In genomic region chr2:129226296-129226851, GRCm38 (mm10) we compare ENCODE assay signal across 10 mouse cellular contexts. TPM values are rescaled to one million over a fixed set of nuclear protein-coding genes. Genes with fewer than 3 reads are reported as not detected.
DNase-seq lines count a peak whose midpoint lies in the region; ATAC-seq lines count a peak whose summit lies in the region.
"Had no signal": no experiment of that assay in that cellular context is flagged by ENCODE, and none has a peak within 500 bp of the region (broad histone marks: within the 10 kb centered on the region; RNA-seq: fewer than 3 reads in every experiment).

No protein-coding gene starts in this region.

- H3K36me3 ChIP-seq in midbrain, embryonic 11.5 days (ENCODE audit: control insufficient read depth, insufficient read depth, low read length), result no peaks in the 10 kb centered on the region
- no peaks in the 10 kb centered on the region for H3K36me3 ChIP-seq in midbrain, embryonic 14.5 days (ENCODE audit: control insufficient read depth, insufficient read depth, low read length)
- no peaks in the 10 kb centered on the region for H3K36me3 ChIP-seq in limb, embryonic 10.5 days
- no peaks in the 10 kb centered on the region for H3K36me3 ChIP-seq in stomach, embryonic 15.5 days
- H3K36me3 ChIP-seq: heart, embryonic 15.5 days had no signal

- no peaks in the 10 kb centered on the region for H3K9me3 ChIP-seq in midbrain, embryonic 11.5 days (ENCODE audit: control insufficient read depth, low read length)
- no peaks in the 10 kb centered on the region for H3K9me3 ChIP-seq in midbrain, embryonic 14.5 days (ENCODE audit: control insufficient read depth, low read length)
- no peaks in the 10 kb centered on the region for H3K9me3 ChIP-seq in limb, embryonic 10.5 days (replicated peaks)
- no peaks in the 10 kb centered on the region for H3K9me3 ChIP-seq in stomach, embryonic 15.5 days
- H3K9me3 ChIP-seq: heart, embryonic 15.5 days had no signal

- H3K27ac ChIP-seq in midbrain, embryonic 11.5 days (ENCODE audit: low read depth, low read length), result no peak overlapping the region
- no peak overlapping the region for H3K27ac ChIP-seq in midbrain, embryonic 14.5 days (replicated peaks; ENCODE audit: low read depth, low read length)
- peak overlapping the region; percentile 61 for H3K27ac ChIP-seq in limb, embryonic 10.5 days
- no peak overlapping the region for H3K27ac ChIP-seq in stomach, embryonic 15.5 days
- H3K27ac ChIP-seq: heart, embryonic 15.5 days had no signal

- intact Hi-C loops in gastrocnemius, postnatal 14 days (cut with DNase I; ENCODE audit: low total_unique reads), result no loop called here

- 68% methylated on average over 11 of the region's 11 CpGs for WGBS in midbrain, embryonic 11.5 days
- WGBS in midbrain, embryonic 14.5 days, result 65% methylated on average over 11 of the region's 11 CpGs
- 68% methylated on average over 11 of the region's 11 CpGs for WGBS in limb, embryonic 10.5 days
- WGBS in stomach, embryonic 15.5 days, result 62% methylated on average over 11 of the region's 11 CpGs

- H3K4me2 ChIP-seq in midbrain, embryonic 11.5 days, result no peak overlapping the region
- H3K4me2 ChIP-seq in midbrain, embryonic 14.5 days (ENCODE audit: low read length), result no peak overlapping the region
- H3K4me2 ChIP-seq in stomach, embryonic 15.5 days, result no peak overlapping the region
- H3K4me2 ChIP-seq: heart, embryonic 15.5 days had no signal

- peak; percentile 27 to 52 for DNase-seq in adrenal gland, adult (ENCODE audit: inconsistent age in 2 of 2, low spot score in 1 of 2)
- no peak for DNase-seq in adrenal gland, postnatal 25 days
- peak; percentile 83 for DNase-seq in midbrain, embryonic 11.5 days (ENCODE audit: low spot score, missing footprints)
- DNase-seq in midbrain, embryonic 14.5 days, result no peak
- no peak for DNase-seq in limb, embryonic 10.5 days (ENCODE audit: low spot score)
- no peak for DNase-seq in thymus, postnatal 14 days
- no peak for DNase-seq in gastrocnemius, postnatal 14 days
- DNase-seq: lung, postnatal 4 days had no signal

- no peak overlapping the region for H3K4me3 ChIP-seq in midbrain, embryonic 11.5 days (ENCODE audit: low read depth, low read length)
- H3K4me3 ChIP-seq in midbrain, embryonic 14.5 days (replicated peaks; ENCODE audit: low read depth, low read length), result no peak overlapping the region
- H3K4me3 ChIP-seq in limb, embryonic 10.5 days, result no peak overlapping the region
- H3K4me3 ChIP-seq in stomach, embryonic 15.5 days (replicated peaks), result no peak overlapping the region
- H3K4me3 ChIP-seq: heart, embryonic 15.5 days had no signal

- H3K9ac ChIP-seq in midbrain, embryonic 11.5 days (ENCODE audit: low read length), result no peak overlapping the region
- H3K9ac ChIP-seq in midbrain, embryonic 14.5 days (replicated peaks; ENCODE audit: low read length), result no peak overlapping the region
- no peak overlapping the region for H3K9ac ChIP-seq in stomach, embryonic 15.5 days
- H3K9ac ChIP-seq: heart, embryonic 15.5 days had no signal

- H3K27me3 ChIP-seq in midbrain, embryonic 11.5 days (ENCODE audit: control insufficient read depth, insufficient read depth, low read length), result no peaks in the 10 kb centered on the region
- H3K27me3 ChIP-seq in midbrain, embryonic 14.5 days (ENCODE audit: control insufficient read depth, insufficient read depth, low read length), result no peaks in the 10 kb centered on the region
- no peaks in the 10 kb centered on the region for H3K27me3 ChIP-seq in limb, embryonic 10.5 days (ENCODE audit: low read depth, poor library complexity, severe bottlenecking)
- H3K27me3 ChIP-seq in stomach, embryonic 15.5 days (replicated peaks), result no peaks in the 10 kb centered on the region
- H3K27me3 ChIP-seq: heart, embryonic 15.5 days had no signal

- peak; percentile 40 for ATAC-seq in midbrain, embryonic 11.5 days (ENCODE audit: low FRiP score)
- ATAC-seq in midbrain, embryonic 14.5 days (ENCODE audit: low FRiP score, low TSS enrichment), result no peak
- ATAC-seq in stomach, embryonic 15.5 days (ENCODE audit: insufficient read depth, low FRiP score, low read depth), result peak; percentile 95

- no peaks in the 10 kb centered on the region for H3K4me1 ChIP-seq in midbrain, embryonic 11.5 days (ENCODE audit: control insufficient read depth, insufficient read depth, low read length)
- H3K4me1 ChIP-seq in midbrain, embryonic 14.5 days (ENCODE audit: control insufficient read depth, insufficient read depth, low read length), result no peaks in the 10 kb centered on the region
- peaks cover 14% of the 10 kb centered on the region for H3K4me1 ChIP-seq in limb, embryonic 10.5 days
- no peaks in the 10 kb centered on the region for H3K4me1 ChIP-seq in stomach, embryonic 15.5 days
- H3K4me1 ChIP-seq: heart, embryonic 15.5 days had no signal

RNA-seq across cellular contexts. Expression of gene Slc20a1, which starts 27.8 kb away (rescaled TPM):
- total RNA-seq in adrenal gland, postnatal 25 days (2021), result 18.0 and 21.1 TPM in 2 replicates
- polyA plus RNA-seq in midbrain, embryonic 11.5 days (2014; fragmentation: Nextera tagmentation; extraction: Ambion mirVana), result 53.3 and 62.5 TPM in 2 replicates
- polyA plus RNA-seq in midbrain, embryonic 14.5 days (2014; fragmentation: Nextera tagmentation; extraction: Ambion mirVana), result 42.0 and 59.0 TPM in 2 replicates
- 47.1 and 49.7 TPM in 2 replicates for polyA plus RNA-seq in limb, embryonic 10.5 days (2016; fragmentation: Nextera tagmentation; extraction: Ambion mirVana)
- 26.8 and 29.4 TPM in 2 replicates for polyA plus RNA-seq in stomach, embryonic 15.5 days (2015; fragmentation: Nextera tagmentation; extraction: Ambion mirVana)
- 1 to 10 TPM; 4.5 to 5.1 TPM for total RNA-seq in gastrocnemius, postnatal 14 days (2021)

Comparison
In these comparisons a context has a peak if more than half of its experiments do, and no peak if none do; other contexts are left out.
1. DNase-seq: peak in adrenal gland, adult (2 of 2) and midbrain, embryonic 11.5 days (single experiment); none in adrenal gland, postnatal 25 days (single experiment), midbrain, embryonic 14.5 days (single experiment), limb, embryonic 10.5 days (single experiment), thymus, postnatal 14 days (single experiment) and gastrocnemius, postnatal 14 days (single experiment).